Mouse (Mus musculus): ENCODE results near the gene Cdca7l.
"Not testable (repeated sequence)": the region's sequence is repeated elsewhere in the genome, so short reads cannot be mapped to it uniquely, and the experiment has no call there.

Cdca7l gene

GRCm38 (mm10) chr12:117803989-117804388 lies at the start of gene Cdca7l:
TSS of gene Cdca7l (plus strand) at chr12:117804289.
- DNase-seq (ENCODE audit: low spot score), result not testable (repeated sequence)

- DNase-seq (ENCODE audit: low spot score), result no peak
Measured at GRCm38 (mm10) chr12:117756010-117756409, 48.1 kb upstream of the Cdca7l start.

- no peak for DNase-seq (ENCODE audit: low spot score)
Measured at GRCm38 (mm10) chr12:117760373-117760772, 43.7 kb upstream of the Cdca7l start.

- no peak for DNase-seq (ENCODE audit: low spot score)
Measured at GRCm38 (mm10) chr12:117760846-117761245, 43.2 kb upstream of the Cdca7l start.

- DNase-seq (ENCODE audit: low spot score), result no peak
Measured at GRCm38 (mm10) chr12:117761698-117762097, 42.4 kb upstream of the Cdca7l start.

- DNase-seq (ENCODE audit: low spot score), result no peak
Measured at GRCm38 (mm10) chr12:117763247-117763646, 40.8 kb upstream of the Cdca7l start.

- DNase-seq (ENCODE audit: low spot score), result peak; percentile 42
Measured at GRCm38 (mm10) chr12:117764839-117765238, 39.2 kb upstream of the Cdca7l start.

- DNase-seq (ENCODE audit: low spot score), result peak; percentile 37
Measured at GRCm38 (mm10) chr12:117769113-117769512, 35.0 kb upstream of the Cdca7l start.

- DNase-seq (ENCODE audit: low spot score), result no peak
Measured at GRCm38 (mm10) chr12:117770211-117770610, 33.9 kb upstream of the Cdca7l start.

- no peak for DNase-seq (ENCODE audit: low spot score)
Measured at GRCm38 (mm10) chr12:117771156-117771555, 32.9 kb upstream of the Cdca7l start.

- no peak for DNase-seq (ENCODE audit: low spot score)
Measured at GRCm38 (mm10) chr12:117772638-117773037, 31.5 kb upstream of the Cdca7l start.

GRCm38 (mm10) chr12:117776841-117777240 lies 27.2 kb upstream of the Cdca7l start:
- no peak for DNase-seq (ENCODE audit: low spot score)

- no peak for DNase-seq (ENCODE audit: low spot score)
Measured at GRCm38 (mm10) chr12:117781360-117781759, 22.7 kb upstream of the Cdca7l start.

- DNase-seq (ENCODE audit: low spot score), result no peak
Measured at GRCm38 (mm10) chr12:117783426-117783825, 20.7 kb upstream of the Cdca7l start.

GRCm38 (mm10) chr12:117786621-117787020 lies 17.5 kb upstream of the Cdca7l start:
- no peak for DNase-seq (ENCODE audit: low spot score)

GRCm38 (mm10) chr12:117788513-117789011 lies 15.5 kb upstream of the Cdca7l start:
- DNase-seq (ENCODE audit: low spot score), result no peak

- no peak for DNase-seq (ENCODE audit: low spot score)
Measured at GRCm38 (mm10) chr12:117789017-117789416, 15.1 kb upstream of the Cdca7l start.

GRCm38 (mm10) chr12:117795303-117795702 lies 8.8 kb upstream of the Cdca7l start:
- DNase-seq (ENCODE audit: low spot score), result no peak

GRCm38 (mm10) chr12:117805576-117805975 lies 1.5 kb downstream of the Cdca7l start:
- DNase-seq (ENCODE audit: low spot score), result no peak

- no peak for DNase-seq (ENCODE audit: low spot score)
Measured at GRCm38 (mm10) chr12:117806007-117806451, 1.9 kb downstream of the Cdca7l start.

GRCm38 (mm10) chr12:117806470-117806869 lies 2.4 kb downstream of the Cdca7l start:
- no peak for DNase-seq (ENCODE audit: low spot score)

- no peak for DNase-seq (ENCODE audit: low spot score)
Measured at GRCm38 (mm10) chr12:117807637-117808036, 3.5 kb downstream of the Cdca7l start.

- DNase-seq (ENCODE audit: low spot score), result no peak
Measured at GRCm38 (mm10) chr12:117808355-117809326, 4.6 kb downstream of the Cdca7l start.

Measured in testis, postnatal 14 days (tissue).